Mouse (Mus musculus): ENCODE measurements around the gene Uck2. TPM values are rescaled to one million over a fixed set of nuclear protein-coding genes. Genes with fewer than 3 reads are reported as not detected.

The Uck2 gene
- 6.3 TPM for polyA plus RNA-seq (2014; fragmentation: Illumina TruSeq; extraction: RNeasy Lipid Tissue Mini Kit (QIAGEN cat#74804); ENCODE audit: low read depth, low replicate concordance)

DNA sequence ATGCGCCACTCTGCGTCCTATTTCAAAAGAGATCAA is at the start of gene Uck2:
Uck2 (minus strand) TSS at position 1 of the 36 bp plus-strand sequence.

DNA sequence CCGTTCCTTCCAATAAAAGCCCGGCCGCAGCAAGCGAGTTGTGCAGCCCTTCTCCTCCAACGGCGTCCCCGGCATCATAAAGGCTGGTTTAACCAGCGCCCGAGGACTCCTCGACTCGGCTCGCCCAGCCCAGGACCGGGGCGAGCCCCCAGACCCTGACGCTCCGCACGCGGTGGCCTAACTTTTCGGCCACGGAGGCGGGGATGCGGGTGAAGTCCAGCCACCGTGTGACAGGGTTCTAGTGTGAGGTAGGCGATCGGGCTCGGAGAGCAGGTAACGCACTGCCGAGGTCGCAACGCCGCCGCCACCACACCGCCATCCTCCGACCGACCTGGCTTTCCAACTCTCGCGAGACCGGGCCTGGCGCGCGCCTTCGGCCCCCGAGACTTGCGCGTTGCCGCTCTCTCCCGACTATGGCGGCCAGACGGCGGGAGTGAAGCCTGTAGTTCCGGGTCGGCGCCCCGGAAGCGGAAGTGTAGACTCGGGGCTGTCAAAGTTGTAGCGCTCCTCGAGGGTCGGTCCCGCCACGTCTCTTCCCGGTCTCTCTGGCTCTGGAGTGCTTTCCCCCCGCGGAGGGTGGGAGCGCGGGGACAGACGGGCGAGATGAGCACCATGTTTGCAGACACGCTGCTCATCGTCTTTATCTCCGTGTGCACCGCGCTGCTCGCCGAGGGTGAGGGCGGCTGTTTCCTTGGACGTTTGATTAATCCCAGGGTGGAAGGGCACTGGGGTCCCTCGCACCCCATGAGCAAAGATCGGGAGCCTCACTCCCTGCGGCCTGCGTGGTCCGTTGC is 23.3 kb upstream of the Uck2 start, which contains the start of gene Tmco1:
Tmco1 (plus strand) TSS at position 118 of the 794 bp plus-strand sequence.

Other genes starting within 250 kb of the Uck2 start
- 361 TPM for gene Tmco1, start 23.1 kb upstream of the Uck2 start, polyA plus RNA-seq (2014; fragmentation: Illumina TruSeq; extraction: RNeasy Lipid Tissue Mini Kit (QIAGEN cat#74804); ENCODE audit: low read depth, low replicate concordance)
- 213 TPM for gene Aldh9a1, start 64.7 kb upstream of the Uck2 start, polyA plus RNA-seq (2014; fragmentation: Illumina TruSeq; extraction: RNeasy Lipid Tissue Mini Kit (QIAGEN cat#74804); ENCODE audit: low read depth, low replicate concordance)
- gene Mgst3, start 108.5 kb upstream of the Uck2 start, polyA plus RNA-seq (2014; fragmentation: Illumina TruSeq; extraction: RNeasy Lipid Tissue Mini Kit (QIAGEN cat#74804); ENCODE audit: low read depth, low replicate concordance): 1.1 TPM
- not detected for gene Lrrc52, start 181.5 kb upstream of the Uck2 start, polyA plus RNA-seq (2014; fragmentation: Illumina TruSeq; extraction: RNeasy Lipid Tissue Mini Kit (QIAGEN cat#74804); ENCODE audit: low read depth, low replicate concordance)